Mouse (Mus musculus) ES-E14 (cell line): ENCODE data around the gene Qpctl. TPM values are rescaled to one million over a fixed set of nuclear protein-coding genes. Genes with fewer than 3 reads are reported as not detected.

ENCODE experiments used
- DNase-seq: peaks from one replicate; pipeline ENCODE4 v3.0.0-alpha.2; 2013; ENCODE audit warnings: low read depth, low spot score
- H3K27ac ChIP-seq: 2 replicates; pipeline ENCODE4 v1.5.1; 2012; ENCODE audit warnings: low read depth, mild to moderate bottlenecking, low read length, moderate library complexity, mixed read lengths; ENCODE audit not compliant: poor library complexity, insufficient read depth, severe bottlenecking
- H3K36me3 ChIP-seq: 2 replicates; pipeline ENCODE4 v1.6.1; 2012; ENCODE audit warnings: mild to moderate bottlenecking, low read length, moderate library complexity, mixed read lengths; ENCODE audit not compliant: control insufficient read depth, poor library complexity, insufficient read depth, severe bottlenecking
- H3K4me1 ChIP-seq, 2 experiments: fragments of 150-350 bp in 1 of 2; sonication (generic) in 1 of 2; 2 replicates each; pipeline ENCODE4 v1.6.1; 2012; ENCODE audit warnings: low read length in 2 of 2, mild to moderate bottlenecking in 1 of 2, mixed read lengths in 1 of 2; ENCODE audit not compliant: control insufficient read depth in 2 of 2, insufficient read depth in 2 of 2, poor library complexity in 1 of 2
- H3K4me3 ChIP-seq, 2 experiments: fragments of 150-350 bp in 1 of 2; sonication (generic) in 1 of 2; 2 replicates each; pipeline ENCODE4 v1.5.1; 2012; ENCODE audit warnings: low read length in 2 of 2, low read depth in 1 of 2, mild to moderate bottlenecking in 1 of 2, mixed read lengths in 1 of 2; ENCODE audit not compliant: insufficient read depth in 1 of 2, poor library complexity in 1 of 2, severe bottlenecking in 1 of 2
- H3K9ac ChIP-seq: 2 replicates; pipeline ENCODE4 v1.6.1; 2012; ENCODE audit warnings: low read depth, mild to moderate bottlenecking, low read length, mixed read lengths; ENCODE audit not compliant: poor library complexity, insufficient read depth, severe bottlenecking
- H3K9me3 ChIP-seq: fragments of 150-350 bp; sonication (generic); 2 replicates; pipeline ENCODE4 v1.6.1; 2012; ENCODE audit warnings: low read depth, mild to moderate bottlenecking, low read length; ENCODE audit not compliant: control insufficient read depth, insufficient read depth
- CHD2 ChIP-seq: IDR thresholded peaks from 2 replicates; pipeline ENCODE4 v1.6.1; 2014; ENCODE audit warnings: mild to moderate bottlenecking, low read depth, low read length, inconsistent platforms
- HCFC1 ChIP-seq: IDR thresholded peaks from 2 replicates; pipeline ENCODE4 v1.6.1; 2012; ENCODE audit warnings: low read length, inconsistent platforms, borderline replicate concordance; ENCODE audit not compliant: insufficient read depth
- MAFK ChIP-seq: IDR thresholded peaks from 2 replicates; pipeline ENCODE4 v1.6.1; 2014; ENCODE audit warnings: mild to moderate bottlenecking, low read depth, low read length, inconsistent platforms; ENCODE audit not compliant: insufficient read depth
- ZC3H11A ChIP-seq: IDR thresholded peaks from 2 replicates; pipeline ENCODE4 v1.6.1; 2012; ENCODE audit warnings: low read depth, mild to moderate bottlenecking, inconsistent platforms, low read length, borderline replicate concordance
- ZNF384 ChIP-seq: IDR thresholded peaks from 2 replicates; pipeline ENCODE4 v1.6.1; 2012; ENCODE audit warnings: low read depth, low read length, inconsistent platforms
- in situ Hi-C, 2 experiments: fragments of 600-800 bp; cut with MboI; formaldehyde crosslinking; loops; one replicate each; pipeline ENCODE4 v1.15.1; 2025; ENCODE audit warnings: low sequenced_read_pairs in 2 of 2, inconsistent platforms in 1 of 2; ENCODE audit not compliant: unreplicated experiment in 2 of 2
- total RNA-seq: library from RNA; depleted of rRNA; stranded (reverse); fragments of 300-350 nt; gene quantifications from 2 replicates; pipeline ENCODE4 v1.2.3, GENCODE M21; 2012

Gene Qpctl
- total RNA-seq, 1 experiment = 8.1 TPM

GRCm38 (mm10) chr7:19176516-19176947, 27.4 kb upstream of the Qpctl start:
- Histone ChIP-seq H3K36me3 (no peaks in the 10 kb centered on the region), H3K4me3 (peak overlapping the region; percentile 45 to 64), H3K9me3 (no peaks in the 10 kb centered on the region), H3K9ac (no peak overlapping the region), H3K4me1 (peaks cover 1 to 22% of the 10 kb centered on the region in 2 experiments; a peak in 3 of 4 replicates), H3K27ac (no peak overlapping the region; the same call in 1 of the 2 replicates)
- in situ Hi-C loops = no loop called here
- DNase-seq = no peak
- TF ChIP-seq CHD2 (no peak), MAFK (no peak), ZNF384 (no peak)

- Histone ChIP-seq H3K4me3 (peak within 1 kb of the TSS; percentile 45 to 64), H3K4me1 (peaks cover 0 to 22% of the 10 kb centered on the region in 2 experiments; a peak in 2 of 4 replicates), H3K9me3 (no peaks in the 10 kb centered on the region), H3K36me3 (no peaks in the 10 kb centered on the region), H3K27ac (no peak within 1 kb of the TSS; the same call in 1 of the 2 replicates), H3K9ac (no peak within 1 kb of the TSS)
- in situ Hi-C loops = no loop called here
- TF ChIP-seq ZNF384 (no peak), CHD2 (no peak)
- DNase-seq = peak; percentile 100
Measured at GRCm38 (mm10) chr7:19175708-19176515, 26.8 kb upstream of the Qpctl start, which contains the start of gene Eml2. Gene Eml2, plus strand, starts transcription at chr7:19176421.

GRCm38 (mm10) chr7:19172874-19173273, 23.8 kb upstream of the Qpctl start:
- H3K4me3 ChIP-seq = peak overlapping the region in 1 of 2 experiments; percentile 45; a peak in 1 of 4 replicates
- no peak overlapping the region for H3K9ac ChIP-seq
- H3K4me1 ChIP-seq = peaks cover 0 to 7% of the 10 kb centered on the region in 2 experiments; a peak in 2 of 4 replicates
- no peaks in the 10 kb centered on the region for H3K9me3 ChIP-seq
- in situ Hi-C loops = no loop called here
- DNase-seq = peak; percentile 85
- TF ChIP-seq ZC3H11A = no peak
- TF ChIP-seq MAFK = no peak
- no peak for TF ChIP-seq CHD2
- TF ChIP-seq HCFC1 = no peak
- TF ChIP-seq ZNF384 = no peak
- no peaks in the 10 kb centered on the region for H3K36me3 ChIP-seq
- no peak overlapping the region for H3K27ac ChIP-seq

- Histone ChIP-seq H3K36me3 (no peaks in the 10 kb centered on the region), H3K4me3 (no peak overlapping the region), H3K27ac (no peak overlapping the region), H3K9me3 (no peaks in the 10 kb centered on the region), H3K4me1 (peaks cover 0 to 7% of the 10 kb centered on the region in 2 experiments; a peak in 2 of 4 replicates), H3K9ac (no peak overlapping the region)
- in situ Hi-C loops = no loop called here
- no peak for DNase-seq
- TF ChIP-seq HCFC1 (no peak), ZC3H11A (no peak), ZNF384 (no peak), CHD2 (no peak), MAFK (no peak)
Measured at GRCm38 (mm10) chr7:19171831-19172230, 22.7 kb upstream of the Qpctl start.

GRCm38 (mm10) chr7:19170142-19170541, 21.1 kb upstream of the Qpctl start:
- no peak overlapping the region for H3K9ac ChIP-seq
- no peak for DNase-seq

More at GRCm38 (mm10) chr7:19170142-19170541, 21.1 kb upstream of the Qpctl start:
- TF ChIP-seq MAFK = no peak
- TF ChIP-seq ZNF384 = no peak
- TF ChIP-seq ZC3H11A = no peak
- TF ChIP-seq HCFC1 = no peak
- TF ChIP-seq CHD2 = no peak
- H3K9me3 ChIP-seq = no peaks in the 10 kb centered on the region
- H3K4me1 ChIP-seq = peaks cover 2 to 10% of the 10 kb centered on the region in 2 experiments; a peak in 2 of 4 replicates
- H3K4me3 ChIP-seq = no peak overlapping the region
- in situ Hi-C loops = no loop called here
- H3K36me3 ChIP-seq = no peaks in the 10 kb centered on the region
- H3K27ac ChIP-seq = no peak overlapping the region
